Mouse (Mus musculus) ES-Bruce4 (cell line): ENCODE results near the gene Prkag2.

Source experiments
- CTCF ChIP-seq: IDR thresholded peaks from one replicate; pipeline ENCODE4 v1.8.1; 2011; ENCODE audit warnings: low read depth, low read length
- EP300 ChIP-seq: IDR thresholded peaks from 2 replicates; pipeline ENCODE4 v1.6.1; 2011; ENCODE audit warnings: low read depth, low read length; ENCODE audit not compliant: insufficient read depth
- POLR2A ChIP-seq: IDR thresholded peaks from one replicate; pipeline ENCODE4 v1.8.1; 2011; ENCODE audit warnings: low read length; ENCODE audit not compliant: insufficient read depth

DNA sequence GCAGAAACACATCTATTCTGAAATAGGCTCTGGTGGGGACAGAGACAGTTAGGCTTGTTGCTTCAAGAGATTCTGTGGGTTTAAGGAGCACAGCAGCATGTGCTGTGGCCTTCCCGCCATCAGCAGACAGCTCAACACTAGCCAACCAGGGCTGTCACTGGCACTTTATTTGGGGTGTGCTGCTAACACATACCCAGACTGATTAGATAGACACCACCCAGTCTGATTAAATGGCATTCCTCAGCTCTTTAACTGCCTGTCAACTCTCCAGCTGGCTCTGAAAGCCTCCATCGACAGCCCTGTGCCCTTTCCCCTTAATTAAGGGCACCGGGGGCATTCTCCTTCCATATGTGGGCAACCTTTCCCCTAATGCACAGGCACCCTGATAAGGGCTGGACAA lies 118.2 kb downstream of the Prkag2 start:
- no peak for TF ChIP-seq CTCF
- no peak for TF ChIP-seq POLR2A
- TF ChIP-seq EP300, result no peak
